Mouse (Mus musculus) testis, adult 2 months (tissue): ENCODE data around the gene Tenm4. TPM values are rescaled to one million over a fixed set of nuclear protein-coding genes. Genes with fewer than 3 reads are reported as not detected.

ENCODE experiments used
- H3K27ac ChIP-seq: fragments of 200-500 bp; 2 replicates; pipeline ENCODE4 v1.5.1; 2012; ENCODE audit warnings: low read depth, low read length; ENCODE audit not compliant: control insufficient read depth, insufficient read depth
- H3K27me3 ChIP-seq: fragments of 200-500 bp; 2 replicates; pipeline ENCODE4 v1.6.1; 2012; ENCODE audit warnings: mild to moderate bottlenecking, low read length, moderate library complexity; ENCODE audit not compliant: control insufficient read depth, insufficient read depth
- H3K36me3 ChIP-seq: fragments of 200-500 bp; 2 replicates; pipeline ENCODE4 v1.6.1; 2012; ENCODE audit warnings: mild to moderate bottlenecking, low read length; ENCODE audit not compliant: control insufficient read depth, insufficient read depth
- H3K4me1 ChIP-seq: fragments of 200-500 bp; 2 replicates; pipeline ENCODE4 v1.6.1; 2012; ENCODE audit warnings: low read length; ENCODE audit not compliant: control insufficient read depth, insufficient read depth
- H3K4me3 ChIP-seq: fragments of 200-500 bp; 2 replicates; pipeline ENCODE4 v1.5.1; 2012; ENCODE audit warnings: low read depth, mild to moderate bottlenecking, low read length, moderate library complexity, mixed read lengths; ENCODE audit not compliant: control insufficient read depth
- CTCF ChIP-seq: fragments of 200-500 bp; IDR thresholded peaks from 2 replicates; pipeline ENCODE4 v1.5.1; 2012; ENCODE audit warnings: low read depth, mild to moderate bottlenecking, inconsistent platforms, low read length, moderate library complexity; ENCODE audit not compliant: control insufficient read depth, insufficient read depth, insufficient replicate concordance
- POLR2A ChIP-seq: fragments of 200-500 bp; IDR thresholded peaks from 2 replicates; pipeline ENCODE4 v1.6.1; 2012; ENCODE audit warnings: low read depth, mild to moderate bottlenecking, inconsistent platforms, low read length, moderate library complexity; ENCODE audit not compliant: control insufficient read depth
- polyA plus RNA-seq: library from polyadenylated mRNA; depleted of rRNA; stranded (reverse); fragments of >200 nt; gene quantifications from 2 replicates; pipeline ENCODE4 v1.2.3, GENCODE M21; 2012

The Tenm4 gene
- polyA plus RNA-seq, 1 experiment, result 2.3 TPM

DNA sequence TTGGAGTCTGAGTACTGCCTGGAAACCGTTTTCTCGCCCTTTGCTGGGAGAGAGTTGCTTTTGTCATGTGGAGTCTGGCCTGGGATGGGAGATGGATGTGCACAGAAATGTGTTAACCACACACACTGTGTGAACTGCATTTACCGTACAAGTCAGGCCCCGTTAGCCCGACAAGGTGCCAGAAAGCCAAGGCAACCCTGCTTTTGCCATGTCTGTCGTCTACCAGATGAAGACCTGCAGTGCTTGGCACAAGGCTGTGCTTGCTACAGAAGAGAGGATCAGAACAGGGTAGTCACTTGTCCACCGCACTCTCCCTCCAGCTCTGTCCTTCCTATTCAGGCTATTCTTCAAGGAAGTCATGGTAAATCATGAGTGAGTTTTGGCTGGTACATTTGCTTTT lies 492.3 kb downstream of the Tenm4 start:
- Histone ChIP-seq H3K27ac (no peak overlapping the region), H3K27me3 (no peaks in the 10 kb centered on the region)
- TF ChIP-seq POLR2A, result no peak
- no peak for TF ChIP-seq CTCF

DNA sequence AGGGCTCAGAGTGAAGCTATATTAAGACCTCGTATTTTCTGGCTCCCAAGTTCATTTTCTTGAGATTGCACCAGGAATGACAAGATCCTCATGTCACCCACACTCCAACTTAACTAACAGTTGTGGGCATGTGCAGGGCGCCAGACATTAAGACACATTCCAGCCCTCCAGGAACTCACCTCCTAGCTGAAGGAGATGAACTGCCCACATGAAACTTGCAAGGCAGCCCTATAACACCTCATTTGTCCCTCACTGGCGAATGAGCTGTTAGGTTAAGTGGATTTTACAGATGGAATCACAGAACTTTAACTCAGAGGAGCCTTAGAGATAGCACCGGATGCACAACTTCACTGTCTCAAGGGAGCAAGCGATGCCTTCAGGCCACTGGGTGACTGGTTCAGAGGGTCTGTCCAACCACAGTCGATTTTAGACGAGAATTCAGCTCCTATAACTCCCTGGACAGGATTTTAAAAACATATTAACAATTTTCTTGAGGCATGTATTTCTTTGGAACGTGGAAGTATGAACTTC lies 495.4 kb downstream of the Tenm4 start:
- Histone ChIP-seq H3K4me1 (no peaks in the 10 kb centered on the region), H3K4me3 (no peak overlapping the region), H3K36me3 (no peaks in the 10 kb centered on the region), H3K27ac (no peak overlapping the region), H3K27me3 (no peaks in the 10 kb centered on the region)
- TF ChIP-seq CTCF (no peak), POLR2A (no peak)

More for the DNA sequence above, 492.3 kb downstream of the Tenm4 start:
- no peaks in the 10 kb centered on the region for H3K36me3 ChIP-seq
- no peak overlapping the region for H3K4me3 ChIP-seq
- H3K4me1 ChIP-seq, result no peaks in the 10 kb centered on the region

DNA sequence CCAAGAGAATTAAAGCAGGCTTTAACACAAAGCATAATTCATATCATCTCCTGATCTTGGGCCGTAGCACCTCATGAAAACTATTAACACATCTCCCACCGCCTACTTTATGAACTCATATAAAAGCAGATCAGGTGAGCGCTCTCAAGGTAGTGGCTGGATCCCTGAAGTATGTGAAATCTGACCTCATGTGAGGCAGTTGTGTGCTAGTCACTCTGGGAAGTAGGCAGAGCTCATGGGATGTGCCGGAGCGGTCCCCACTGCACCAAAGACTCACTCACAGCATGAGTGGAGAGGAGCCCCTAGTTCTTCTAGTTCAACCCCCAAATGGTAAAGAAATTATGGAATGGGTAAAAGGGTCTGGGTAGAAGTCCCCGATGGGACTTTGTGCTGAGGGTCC lies 496.6 kb downstream of the Tenm4 start:
- no peak for TF ChIP-seq POLR2A
- TF ChIP-seq CTCF, result no peak
- Histone ChIP-seq H3K27me3 (no peaks in the 10 kb centered on the region), H3K4me1 (no peaks in the 10 kb centered on the region), H3K27ac (no peak overlapping the region), H3K4me3 (no peak overlapping the region), H3K36me3 (no peaks in the 10 kb centered on the region)

DNA sequence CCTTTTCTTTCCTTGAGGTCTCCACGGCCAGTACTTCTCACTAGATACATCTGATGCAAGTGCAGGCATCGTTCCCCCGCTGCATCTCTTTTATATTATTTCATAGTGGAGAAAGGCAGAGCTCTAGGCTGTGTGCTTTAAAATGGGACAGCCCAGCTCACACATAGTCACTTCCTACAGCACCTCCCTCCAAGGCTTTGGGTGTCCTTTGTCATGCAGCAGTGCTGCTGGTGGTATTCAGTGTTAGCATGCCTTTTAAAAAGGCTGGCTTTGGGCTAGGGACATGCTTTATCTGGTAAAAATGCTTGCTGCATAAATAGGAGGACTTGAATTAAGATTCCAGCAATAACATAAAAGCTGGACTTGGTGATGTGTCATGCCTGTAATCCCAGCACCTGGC lies 499.0 kb downstream of the Tenm4 start:
- Histone ChIP-seq H3K36me3 (no peaks in the 10 kb centered on the region), H3K4me3 (no peak overlapping the region), H3K27me3 (no peaks in the 10 kb centered on the region), H3K27ac (no peak overlapping the region), H3K4me1 (no peaks in the 10 kb centered on the region)
- no peak for TF ChIP-seq POLR2A
- TF ChIP-seq CTCF, result no peak

DNA sequence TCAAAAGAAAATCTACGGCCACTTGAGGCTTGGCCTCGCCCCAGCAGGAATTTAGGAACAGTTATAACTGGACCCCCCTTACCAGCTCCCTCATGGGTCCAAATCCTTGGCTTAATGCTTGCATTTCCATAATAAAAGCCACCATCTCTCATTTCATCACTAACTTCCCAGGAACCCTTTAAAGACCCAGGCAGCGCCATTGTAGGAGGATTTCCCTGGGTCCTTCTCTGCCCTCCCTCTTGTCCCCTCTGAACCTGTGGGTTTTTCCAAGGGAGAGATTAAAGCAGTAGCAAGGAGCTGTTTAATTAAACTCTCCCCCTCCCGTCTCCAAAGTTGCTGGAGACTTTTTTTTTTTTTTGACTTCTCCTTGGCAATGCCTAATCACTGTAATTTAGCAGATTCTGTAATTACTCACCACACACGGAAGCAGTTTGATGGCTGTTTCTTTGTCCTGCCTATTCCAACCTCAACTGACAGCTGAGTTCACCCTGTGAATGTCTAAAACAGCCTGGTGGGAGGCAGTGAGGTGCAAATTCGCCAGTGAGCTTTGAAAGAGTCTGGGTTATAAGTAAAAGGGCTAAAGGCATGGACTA lies 501.4 kb downstream of the Tenm4 start:
- no peaks in the 10 kb centered on the region for H3K4me1 ChIP-seq
- no peaks in the 10 kb centered on the region for H3K36me3 ChIP-seq
- H3K27ac ChIP-seq, result no peak overlapping the region
- no peak for TF ChIP-seq POLR2A
- TF ChIP-seq CTCF, result no peak
- no peaks in the 10 kb centered on the region for H3K27me3 ChIP-seq
- H3K4me3 ChIP-seq, result no peak overlapping the region

DNA sequence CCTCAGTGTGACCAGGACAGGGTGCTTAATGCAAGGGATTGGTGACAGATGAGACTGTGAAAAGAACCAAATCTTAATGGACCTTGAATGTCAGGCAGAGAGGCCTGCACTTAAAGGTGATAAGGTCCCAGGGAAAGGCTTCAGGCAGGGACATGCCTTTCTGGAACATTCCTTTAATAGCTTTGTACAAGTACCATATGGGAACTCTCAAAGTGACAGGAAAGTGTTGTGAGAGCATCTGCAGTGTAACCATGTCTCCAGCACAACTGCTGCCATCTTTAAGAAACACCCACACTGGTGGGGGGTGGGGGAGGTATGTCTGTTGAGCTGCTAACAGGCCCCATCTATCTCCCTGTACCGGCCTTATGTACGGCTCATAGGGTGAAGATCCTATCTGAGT lies 506.0 kb downstream of the Tenm4 start:
- Histone ChIP-seq H3K4me1 (no peaks in the 10 kb centered on the region), H3K4me3 (no peak overlapping the region), H3K36me3 (no peaks in the 10 kb centered on the region), H3K27me3 (no peaks in the 10 kb centered on the region), H3K27ac (no peak overlapping the region)
- TF ChIP-seq POLR2A (no peak), CTCF (no peak)

DNA sequence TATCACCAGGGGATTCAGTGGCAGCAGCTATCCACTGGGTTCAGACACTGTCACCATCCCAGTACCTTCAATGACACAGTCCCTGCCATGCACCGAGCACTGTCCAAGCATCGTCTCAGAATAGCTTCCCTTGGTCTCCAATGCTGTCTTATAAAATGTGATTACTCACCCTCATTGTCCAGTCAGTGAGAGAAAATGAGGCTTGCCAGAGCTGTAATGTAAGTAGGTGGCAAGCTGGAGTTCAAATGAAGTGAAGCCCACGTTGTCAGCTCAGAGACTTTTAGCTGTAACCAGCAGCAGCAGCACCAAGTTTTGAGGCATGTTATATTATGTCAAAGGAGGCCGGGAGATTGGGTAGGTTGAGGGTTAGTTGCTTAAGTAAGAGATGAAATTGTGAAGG lies 507.2 kb downstream of the Tenm4 start:
- no peaks in the 10 kb centered on the region for H3K27me3 ChIP-seq
- no peaks in the 10 kb centered on the region for H3K36me3 ChIP-seq
- H3K4me3 ChIP-seq, result no peak overlapping the region
- H3K27ac ChIP-seq, result no peak overlapping the region
- no peaks in the 10 kb centered on the region for H3K4me1 ChIP-seq
- TF ChIP-seq CTCF, result no peak
- no peak for TF ChIP-seq POLR2A

DNA sequence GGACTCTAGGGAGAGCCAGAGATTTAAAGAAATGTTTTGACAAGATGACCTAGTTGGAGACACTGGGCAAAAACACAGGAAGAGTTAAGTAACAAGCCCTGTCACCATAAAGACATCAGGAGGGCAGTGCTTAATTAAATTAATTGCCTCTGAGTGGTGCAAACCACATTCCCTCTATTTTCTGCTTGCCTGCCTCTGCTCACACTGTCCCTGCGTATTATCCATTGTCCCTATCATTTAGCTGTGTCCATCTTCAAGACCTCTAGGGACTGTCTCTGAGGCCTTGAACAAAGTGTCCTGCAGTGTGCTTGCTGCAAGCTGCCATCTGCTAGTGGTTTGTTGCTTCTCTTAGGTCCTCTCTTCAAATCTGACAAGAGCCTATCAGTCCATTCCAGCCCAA lies 508.7 kb downstream of the Tenm4 start:
- Histone ChIP-seq H3K4me1 (no peaks in the 10 kb centered on the region), H3K4me3 (no peak overlapping the region), H3K36me3 (no peaks in the 10 kb centered on the region), H3K27me3 (no peaks in the 10 kb centered on the region), H3K27ac (no peak overlapping the region)
- TF ChIP-seq POLR2A, result no peak
- TF ChIP-seq CTCF, result no peak
